Mouse (Mus musculus) lung, embryonic 16.5 days (tissue): ENCODE data around the gene Skint4. TPM values are rescaled to one million over a fixed set of nuclear protein-coding genes. Genes with fewer than 3 reads are reported as not detected.

Source experiments
- ATAC-seq: fragments of 200-750 bp; cut with Nextera tagmentation; 2 replicates; pipeline ENCODE4 v1.8.0; 2017; ENCODE audit warnings: low read depth, mild to moderate bottlenecking, moderate library complexity
- H3K27ac ChIP-seq: fragments of 300-500 bp; sonication (generic); 2 replicates; pipeline ENCODE4 v1.5.1; 2014; ENCODE audit warnings: mild to moderate bottlenecking, control low read depth, low read length
- H3K27me3 ChIP-seq: fragments of 300-500 bp; sonication (generic); 2 replicates; pipeline ENCODE4 v1.6.1; 2014; ENCODE audit warnings: low read depth, low read length, mixed read lengths; ENCODE audit not compliant: control insufficient read depth, insufficient read depth
- H3K36me3 ChIP-seq: fragments of 300-500 bp; sonication (generic); 2 replicates; pipeline ENCODE4 v1.6.1; 2014; ENCODE audit warnings: low read length; ENCODE audit not compliant: control insufficient read depth, insufficient read depth
- H3K4me1 ChIP-seq: fragments of 300-500 bp; sonication (generic); replicated peaks from 2 replicates; pipeline ENCODE4 v1.6.1; 2014; ENCODE audit warnings: low read length, mixed read lengths; ENCODE audit not compliant: control insufficient read depth, insufficient read depth
- H3K4me2 ChIP-seq: fragments of 300-500 bp; sonication (generic); 2 replicates; pipeline ENCODE4 v1.6.1; 2014; ENCODE audit warnings: low read depth, low read length, control low read depth
- H3K4me3 ChIP-seq: fragments of 300-500 bp; sonication (generic); 2 replicates; pipeline ENCODE4 v1.5.1; 2014; ENCODE audit warnings: mild to moderate bottlenecking, low read length, control low read depth
- H3K9ac ChIP-seq: fragments of 300-500 bp; sonication (generic); 2 replicates; pipeline ENCODE4 v1.6.1; 2014; ENCODE audit warnings: low read length, control low read depth
- H3K9me3 ChIP-seq: fragments of 300-500 bp; sonication (generic); 2 replicates; pipeline ENCODE4 v1.6.1; 2016; ENCODE audit warnings: low read length; ENCODE audit not compliant: control insufficient read depth
- polyA plus RNA-seq: library from polyadenylated mRNA; unstranded; fragments of >200 nt; fragmentation: Nextera tagmentation; extraction: Ambion mirVana; gene quantifications from 2 replicates; pipeline ENCODE4 v1.2.1, GENCODE M21; 2015

Gene Skint4
- polyA plus RNA-seq: 0.08 TPM in 1 of 2 replicates, not detected in the other

DNA sequence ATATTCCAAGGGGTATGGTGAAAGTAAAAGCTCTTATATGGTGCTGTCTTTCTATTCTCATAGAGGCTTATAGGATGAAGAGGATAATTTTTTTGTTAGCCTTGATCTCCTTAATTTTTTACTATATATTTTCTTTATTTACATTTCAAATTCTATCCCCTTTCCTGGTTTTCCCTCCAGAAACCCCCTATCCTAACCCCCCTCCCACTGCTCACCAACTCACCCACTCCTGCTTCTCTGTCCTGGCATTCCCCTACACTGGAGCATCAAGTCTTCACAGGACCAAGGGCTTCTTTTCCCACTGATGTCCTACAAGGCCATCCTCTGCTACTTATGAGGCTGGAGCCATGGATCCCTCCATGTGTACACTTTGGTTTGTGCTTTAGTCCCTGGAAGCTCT, at the start of gene Skint4:
Gene Skint4 (plus strand): TSS at position 301 of the 400 bp plus-strand sequence.
- H3K9me3 ChIP-seq: no peaks in the 10 kb centered on the region
- no peaks in the 10 kb centered on the region for H3K36me3 ChIP-seq
- no peak within 1 kb of the TSS for H3K4me3 ChIP-seq
- ATAC-seq: no peak
- no peak within 1 kb of the TSS for H3K27ac ChIP-seq
- no peak within 1 kb of the TSS for H3K4me2 ChIP-seq
- H3K9ac ChIP-seq: no peak within 1 kb of the TSS
- no peaks in the 10 kb centered on the region for H3K4me1 ChIP-seq
- no peaks in the 10 kb centered on the region for H3K27me3 ChIP-seq

Other genes starting within 250 kb of the Skint4 start
- 1.1 and 2.7 TPM in 2 replicates for gene Slc5a9, start 169.1 kb upstream of the Skint4 start, polyA plus RNA-seq
- 0.14 TPM in 1 of 2 replicates, not detected in the other for gene Skint8, start 152.6 kb upstream of the Skint4 start, polyA plus RNA-seq
- gene Skint7, start 99.1 kb upstream of the Skint4 start, polyA plus RNA-seq: 0.20 TPM in 1 of 2 replicates, not detected in the other
- gene Skint1, start 65.7 kb upstream of the Skint4 start, polyA plus RNA-seq: 0.55 TPM in 1 of 2 replicates, not detected in the other
- 0.09 TPM in 1 of 2 replicates, not detected in the other for gene Skint3, start 160.2 kb downstream of the Skint4 start, polyA plus RNA-seq